Mouse (Mus musculus) layer of hippocampus, adult 9-11 months (tissue): Measurements from ENCODE around the gene Rprd1b.

Experiments
- DNase-seq: peaks from one replicate; pipeline ENCODE4 v3.0.0; 2022

Rprd1b gene

DNA sequence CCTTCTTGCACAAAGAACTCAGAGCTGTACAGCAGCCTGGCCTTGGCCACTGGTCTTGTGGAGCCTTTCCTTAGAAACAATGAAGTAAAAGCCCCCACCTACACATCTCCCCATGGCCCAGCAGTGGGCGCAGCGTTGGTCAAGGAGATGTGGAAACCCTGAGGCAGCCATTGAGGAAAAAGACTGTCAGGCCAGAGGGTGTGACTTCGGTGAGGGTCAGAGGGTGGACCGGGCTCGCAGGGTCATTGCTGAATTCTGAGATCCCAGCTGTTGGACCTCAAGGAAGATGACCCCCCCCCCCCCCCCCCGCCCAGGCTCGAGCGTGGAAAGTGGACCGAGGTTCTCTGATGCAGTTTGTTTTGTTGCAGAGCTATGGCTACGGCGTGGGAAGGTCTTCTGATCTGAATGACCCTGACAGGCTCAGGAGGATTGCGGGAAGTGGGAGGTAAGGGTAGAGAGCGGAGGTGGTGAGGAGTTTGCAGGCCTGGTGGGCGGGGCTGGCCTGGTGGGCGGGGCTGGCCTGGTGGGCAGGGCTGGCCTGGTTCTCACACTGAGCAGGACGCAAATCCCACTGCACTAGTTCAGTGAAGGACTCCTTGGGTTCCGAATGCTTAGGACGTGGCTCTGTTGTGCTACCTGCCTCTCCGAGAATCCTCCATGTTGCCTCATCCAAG is 150.5 kb downstream of the Rprd1b start:
- no peak for DNase-seq

DNA sequence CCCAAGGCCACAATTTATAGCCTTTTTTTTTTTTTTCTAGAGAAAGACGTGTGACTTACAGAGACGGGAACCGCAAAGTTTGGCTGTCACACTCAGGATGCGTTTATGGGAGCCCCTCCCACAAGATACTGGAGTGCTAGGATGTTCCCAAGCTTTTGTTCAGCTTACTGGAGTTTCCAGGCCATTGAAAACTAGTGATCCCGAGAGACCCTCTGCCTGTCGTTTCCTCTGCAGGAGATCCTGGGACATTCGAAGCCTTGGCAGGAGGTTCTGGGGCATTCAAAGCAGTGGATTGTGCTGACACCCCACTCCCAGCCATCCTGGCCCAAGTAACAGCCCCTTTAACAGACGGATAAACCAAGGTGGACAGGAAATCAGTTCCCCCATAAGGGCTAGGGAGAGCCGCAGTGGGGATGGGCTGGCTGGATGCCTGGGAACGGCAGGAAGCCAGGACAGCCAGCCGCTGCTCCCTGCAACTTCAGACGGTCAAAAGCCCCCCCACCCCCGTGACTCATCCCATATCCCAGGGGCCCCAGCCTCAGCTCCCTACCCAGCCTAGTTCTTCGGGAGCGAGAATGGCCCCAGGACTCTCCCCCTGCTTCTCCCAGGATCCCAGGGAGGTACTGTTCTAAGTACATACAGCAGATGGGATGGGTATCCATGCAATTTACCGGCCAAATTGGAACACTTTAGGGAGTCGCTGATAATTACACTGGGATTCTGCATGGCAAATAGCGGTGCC is 151.2 kb downstream of the Rprd1b start:
- no peak for DNase-seq

DNA sequence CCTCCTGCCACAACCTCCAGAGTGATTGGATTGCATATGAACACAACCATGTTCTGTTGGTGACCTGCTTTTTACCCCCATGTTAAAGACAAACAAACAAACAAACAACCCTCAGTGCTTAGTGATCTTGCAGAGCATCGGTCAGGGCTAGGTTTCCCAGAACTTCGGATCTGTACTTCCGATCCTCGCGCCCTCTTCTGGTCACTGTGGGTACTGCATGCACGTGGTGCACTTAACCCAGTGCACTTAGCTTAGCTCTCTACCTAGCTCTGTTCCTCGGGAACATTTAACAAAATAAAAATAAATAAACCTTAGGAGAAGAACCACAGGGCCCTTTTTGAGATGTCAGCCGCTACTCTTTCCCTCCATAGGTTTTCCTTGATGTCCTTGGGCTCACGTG is 152.5 kb downstream of the Rprd1b start:
- DNase-seq = no peak
